Mouse (Mus musculus): ENCODE measurements around the gene Mkrn1. TPM values are rescaled to one million over a fixed set of nuclear protein-coding genes. Genes with fewer than 3 reads are reported as not detected.
"Not testable (repeated sequence)": the region's sequence is repeated elsewhere in the genome, so short reads cannot be mapped to it uniquely, and the experiment has no call there.

The Mkrn1 gene
- polyA plus RNA-seq, 1 experiment from 2014 or later: 191 TPM

DNA sequence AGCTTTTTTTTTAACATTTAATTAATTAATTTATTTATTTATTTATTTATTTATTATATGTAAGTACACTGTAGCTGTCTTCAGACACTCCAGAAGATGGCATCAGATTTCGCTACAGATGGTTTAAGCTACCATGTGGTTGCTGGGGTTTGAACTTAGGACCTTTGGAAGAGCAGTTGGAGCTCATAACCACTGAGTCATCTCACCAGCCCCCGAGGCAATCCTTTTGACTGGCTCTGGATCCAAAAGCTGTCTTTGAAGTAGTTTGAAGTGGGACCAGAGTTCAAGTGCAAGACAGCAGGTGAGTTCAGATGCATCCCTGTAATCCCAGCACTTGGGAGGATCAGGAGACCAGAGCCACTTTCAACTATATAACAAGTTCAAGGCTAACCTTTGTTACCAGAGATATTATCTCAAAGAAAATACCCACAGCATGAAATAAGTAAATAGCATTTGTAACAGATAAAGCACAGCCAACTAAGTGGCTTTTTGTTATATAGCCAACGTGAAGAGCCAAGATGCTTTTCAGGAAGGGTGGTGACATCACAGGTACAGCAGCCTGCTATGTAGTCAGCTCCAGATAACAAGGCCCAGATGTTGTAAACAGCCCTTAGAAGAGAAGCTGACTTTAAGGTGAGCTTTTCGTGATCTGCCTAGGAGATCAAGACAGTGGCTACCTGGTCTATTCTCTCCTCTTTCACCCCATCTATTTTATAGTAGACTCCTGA lies 7.2 kb upstream of the Mkrn1 start:
- WGBS: 81% methylated on average over 4 of the region's 4 CpGs

GRCm38 (mm10) chr6:39426725-39427124 lies 6.5 kb upstream of the Mkrn1 start:
- no peak for ATAC-seq (ENCODE audit: low FRiP score)
- WGBS: 82% methylated on average over 4 of the region's 4 CpGs

More for the DNA sequence above, 7.2 kb upstream of the Mkrn1 start:
- Histone ChIP-seq H3K4me3 (no peak overlapping the region), H3K4me2 (replicated peaks) (no peak overlapping the region), H3K27ac (no peak overlapping the region), H3K36me3 (no peaks in the 10 kb centered on the region), H3K9ac (no peak overlapping the region), H3K4me1 (no peaks in the 10 kb centered on the region), H3K27me3 (no peaks in the 10 kb centered on the region), H3K9me3 (replicated peaks) (no peaks in the 10 kb centered on the region)
- no peak for ATAC-seq (ENCODE audit: low FRiP score)

GRCm38 (mm10) chr6:39425181-39425580 lies 4.9 kb upstream of the Mkrn1 start:
- WGBS: 86% methylated on average over 2 of the region's 2 CpGs
- no peak overlapping the region for H3K27ac ChIP-seq
- no peaks in the 10 kb centered on the region for H3K36me3 ChIP-seq
- no peak overlapping the region for H3K9ac ChIP-seq
- H3K4me2 ChIP-seq (replicated peaks): no peak overlapping the region
- no peaks in the 10 kb centered on the region for H3K9me3 ChIP-seq (replicated peaks)
- H3K27me3 ChIP-seq: no peaks in the 10 kb centered on the region
- no peak for ATAC-seq (ENCODE audit: low FRiP score)
- no peak overlapping the region for H3K4me3 ChIP-seq
- 0 out of 2 replicates have a peak, but pooled peaks cover 4% of the 10 kb centered on the region for H3K4me1 ChIP-seq

More at GRCm38 (mm10) chr6:39426725-39427124, 6.5 kb upstream of the Mkrn1 start:
- Histone ChIP-seq H3K4me2 (replicated peaks) (no peak overlapping the region), H3K27me3 (no peaks in the 10 kb centered on the region), H3K27ac (no peak overlapping the region), H3K36me3 (no peaks in the 10 kb centered on the region), H3K9ac (no peak overlapping the region), H3K9me3 (replicated peaks) (no peaks in the 10 kb centered on the region), H3K4me1 (no peaks in the 10 kb centered on the region), H3K4me3 (no peak overlapping the region)

DNA sequence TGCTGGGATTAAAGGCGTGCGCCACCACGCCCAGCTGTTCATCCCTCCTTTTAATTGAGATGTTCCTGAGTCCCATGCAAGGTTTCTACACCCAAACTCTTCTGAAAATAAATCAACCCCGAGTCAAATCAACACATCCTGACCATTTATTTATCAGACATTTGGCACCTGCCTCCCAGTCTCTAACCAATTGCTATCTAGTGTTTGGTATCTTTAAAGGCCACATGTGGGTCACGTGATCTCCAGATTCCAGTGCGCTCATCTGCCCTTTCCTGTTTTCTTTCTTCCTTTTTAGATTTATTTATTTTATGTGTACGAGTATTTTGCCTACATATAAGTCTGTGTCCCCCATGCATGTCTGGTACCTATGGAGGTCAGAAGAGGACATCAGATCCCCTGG lies 3.4 kb upstream of the Mkrn1 start:
- Histone ChIP-seq H3K4me1 (0 out of 2 replicates have a peak, but pooled peaks cover 4% of the 10 kb centered on the region), H3K27ac (no peak overlapping the region), H3K4me2 (replicated peaks) (no peak overlapping the region), H3K9ac (no peak overlapping the region), H3K9me3 (replicated peaks) (no peaks in the 10 kb centered on the region), H3K4me3 (no peak overlapping the region), H3K36me3 (no peaks in the 10 kb centered on the region), H3K27me3 (no peaks in the 10 kb centered on the region)
- no peak for ATAC-seq (ENCODE audit: low FRiP score)
- whole genome bisulfite sequencing: 89% methylated on average over 7 of the region's 7 CpGs

GRCm38 (mm10) chr6:39423130-39423551 lies 2.9 kb upstream of the Mkrn1 start:
- H3K27me3 ChIP-seq: no peaks in the 10 kb centered on the region
- H3K9me3 ChIP-seq (replicated peaks): no peaks in the 10 kb centered on the region
- WGBS: 67% methylated on average over 6 of the region's 6 CpGs
- H3K9ac ChIP-seq: no peak overlapping the region
- no peak for ATAC-seq (ENCODE audit: low FRiP score)
- H3K4me1 ChIP-seq: peaks cover 7% of the 10 kb centered on the region
- H3K27ac ChIP-seq: no peak overlapping the region
- H3K4me2 ChIP-seq (replicated peaks): no peak overlapping the region
- H3K4me3 ChIP-seq: no peak overlapping the region
- H3K36me3 ChIP-seq: no peaks in the 10 kb centered on the region

DNA sequence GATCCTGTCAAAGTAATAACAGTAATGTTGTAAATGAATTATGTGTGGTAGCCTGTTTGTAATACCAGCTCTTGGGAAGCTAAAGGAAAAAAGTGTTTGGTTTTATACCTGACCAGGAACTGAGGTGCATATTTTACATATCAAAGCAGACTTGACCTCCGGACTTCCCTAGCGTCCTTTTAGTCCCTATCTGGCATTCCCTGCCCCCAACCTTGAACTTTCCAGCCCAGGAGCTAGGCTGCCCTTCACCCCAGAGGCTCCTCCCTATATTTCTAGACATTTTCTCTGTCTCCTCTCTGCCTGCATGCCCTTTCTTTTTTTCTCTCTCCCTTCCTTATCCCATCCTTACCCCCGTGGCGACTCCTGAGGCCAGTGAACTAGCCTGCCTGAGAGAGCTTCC lies 605 bp upstream of the Mkrn1 start:
- H3K9ac ChIP-seq: no peak overlapping the region
- no peak for ATAC-seq (ENCODE audit: low FRiP score)
- H3K4me3 ChIP-seq: peak overlapping the region; percentile 98; the same call in 1 of the 2 replicates
- peak overlapping the region; percentile 95 for H3K27ac ChIP-seq
- H3K27me3 ChIP-seq: no peaks in the 10 kb centered on the region
- peak overlapping the region; percentile 55 for H3K4me2 ChIP-seq (replicated peaks)
- no peaks in the 10 kb centered on the region for H3K9me3 ChIP-seq (replicated peaks)
- H3K4me1 ChIP-seq: peaks cover 13% of the 10 kb centered on the region
- WGBS: 39% methylated on average over 4 of the region's 4 CpGs
- H3K36me3 ChIP-seq: 0 out of 2 replicates have a peak, but pooled peaks cover 3% of the 10 kb centered on the region

- Histone ChIP-seq H3K9ac (peak overlapping the region; percentile 93), H3K27ac (peak overlapping the region; percentile 95), H3K4me2 (replicated peaks) (peak overlapping the region; percentile 55), H3K27me3 (no peaks in the 10 kb centered on the region), H3K4me3 (peak overlapping the region; percentile 98), H3K36me3 (0 out of 2 replicates have a peak, but pooled peaks cover 3% of the 10 kb centered on the region), H3K9me3 (replicated peaks) (no peaks in the 10 kb centered on the region), H3K4me1 (peaks cover 14% of the 10 kb centered on the region)
- ATAC-seq (ENCODE audit: low FRiP score): peak; percentile 68; the same call in 1 of the 2 replicates
- under 1% methylated on average over 43 of the region's 43 CpGs for WGBS
Observed at GRCm38 (mm10) chr6:39419386-39419850, 844 bp downstream of the Mkrn1 start.

- H3K9me3 ChIP-seq (replicated peaks); H3K36me3 ChIP-seq; H3K27ac ChIP-seq; H3K4me2 ChIP-seq (replicated peaks); H3K27me3 ChIP-seq; H3K4me3 ChIP-seq; H3K9ac ChIP-seq; ATAC-seq (ENCODE audit: low FRiP score): not testable (repeated sequence)
- peaks cover 18% of the 10 kb centered on the region for H3K4me1 ChIP-seq
Observed at GRCm38 (mm10) chr6:39416654-39417053, 3.6 kb downstream of the Mkrn1 start.

DNA sequence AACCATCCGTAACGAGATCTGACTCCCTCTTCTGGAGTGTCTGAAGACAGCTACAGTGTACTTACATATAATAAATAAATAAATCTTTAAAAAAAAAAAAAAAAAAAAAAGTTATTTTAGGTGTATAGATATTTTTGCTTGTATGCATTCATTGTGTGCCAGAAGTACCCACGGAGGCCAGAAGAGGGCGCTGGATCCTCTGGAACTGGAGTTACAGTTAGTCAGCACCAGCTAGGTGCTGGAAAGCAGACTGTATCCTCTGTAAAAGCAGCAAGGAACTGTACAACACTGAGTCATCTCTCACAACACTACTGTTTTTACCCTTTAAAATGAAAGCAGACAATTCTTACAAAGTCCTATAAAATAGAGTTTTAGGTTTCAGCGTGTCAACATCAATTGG lies 4.5 kb downstream of the Mkrn1 start:
- Histone ChIP-seq H3K9me3 (replicated peaks) (no peaks in the 10 kb centered on the region), H3K27me3 (no peaks in the 10 kb centered on the region), H3K4me1 (peaks cover 18% of the 10 kb centered on the region), H3K9ac (no peak overlapping the region), H3K4me2 (replicated peaks) (no peak overlapping the region), H3K27ac (no peak overlapping the region), H3K36me3 (0 out of 2 replicates have a peak, but pooled peaks cover 3% of the 10 kb centered on the region), H3K4me3 (no peak overlapping the region)
- no peak for ATAC-seq (ENCODE audit: low FRiP score)
- WGBS: 54% methylated on average over 3 of the region's 5 CpGs

GRCm38 (mm10) chr6:39414106-39414505 lies 6.2 kb downstream of the Mkrn1 start:
- Histone ChIP-seq H3K4me3 (no peak overlapping the region), H3K4me2 (replicated peaks) (no peak overlapping the region), H3K4me1 (peaks cover 15% of the 10 kb centered on the region), H3K36me3 (peaks cover 9% of the 10 kb centered on the region), H3K9ac (no peak overlapping the region), H3K27me3 (no peaks in the 10 kb centered on the region), H3K27ac (no peak overlapping the region), H3K9me3 (replicated peaks) (no peaks in the 10 kb centered on the region)
- no peak for ATAC-seq (ENCODE audit: low FRiP score)
- WGBS: 85% methylated on average over 1 of the region's 1 CpGs

GRCm38 (mm10) chr6:39406480-39406879 lies 13.8 kb downstream of the Mkrn1 start:
- Histone ChIP-seq H3K4me1 (no peaks in the 10 kb centered on the region), H3K4me3 (no peak overlapping the region), H3K27me3 (no peaks in the 10 kb centered on the region), H3K36me3 (peaks cover 63% of the 10 kb centered on the region), H3K9ac (no peak overlapping the region), H3K27ac (no peak overlapping the region), H3K4me2 (replicated peaks) (no peak overlapping the region), H3K9me3 (replicated peaks) (no peaks in the 10 kb centered on the region)
- 96% methylated on average over 5 of the region's 5 CpGs for WGBS
- ATAC-seq (ENCODE audit: low FRiP score): no peak

DNA sequence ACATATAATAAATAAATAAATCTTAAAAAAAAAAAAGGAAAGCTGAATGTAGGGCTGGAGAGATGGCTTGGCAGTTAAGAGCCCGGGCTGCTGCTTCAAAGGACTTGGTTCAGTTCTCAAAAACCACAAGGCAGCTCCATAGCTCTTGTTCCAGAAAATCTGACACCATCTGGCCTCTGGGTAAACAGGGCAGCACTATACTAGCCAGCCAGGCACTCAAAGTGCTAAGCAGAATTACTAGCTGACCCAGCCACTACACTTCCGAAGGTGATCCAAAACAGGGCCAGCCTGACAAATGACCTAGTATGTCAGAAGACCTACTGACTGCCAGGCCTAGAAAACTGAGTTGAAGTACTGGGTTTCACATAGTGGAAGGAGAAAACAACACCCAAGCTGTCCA lies 17.1 kb downstream of the Mkrn1 start:
- Histone ChIP-seq H3K4me3 (no peak overlapping the region), H3K4me2 (replicated peaks) (no peak overlapping the region), H3K36me3 (peaks cover 80% of the 10 kb centered on the region), H3K4me1 (no peaks in the 10 kb centered on the region), H3K9me3 (replicated peaks) (no peaks in the 10 kb centered on the region), H3K9ac (no peak overlapping the region), H3K27me3 (no peaks in the 10 kb centered on the region), H3K27ac (no peak overlapping the region)
- ATAC-seq (ENCODE audit: low FRiP score): no peak
- WGBS: 92% methylated on average over 2 of the region's 2 CpGs

DNA sequence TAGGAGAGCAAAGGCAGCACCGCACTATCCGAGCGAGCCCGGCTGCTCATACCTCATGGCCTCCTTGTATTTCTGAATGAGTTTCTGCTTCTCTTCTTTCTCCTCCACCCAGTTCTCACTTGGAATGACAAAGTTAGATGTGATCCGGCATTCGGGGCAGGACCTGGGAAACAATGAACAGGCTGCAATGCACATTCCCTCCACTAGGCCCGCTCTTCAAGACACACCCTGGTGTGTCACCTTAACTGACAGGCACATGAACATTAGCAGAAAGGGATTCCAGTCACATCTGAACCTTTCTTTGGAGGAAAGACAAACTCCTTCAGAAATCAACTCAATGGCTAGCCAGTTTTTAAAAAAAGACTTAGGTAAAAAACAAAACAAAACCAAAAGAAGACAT lies 19.9 kb downstream of the Mkrn1 start:
- no peak overlapping the region for H3K27ac ChIP-seq
- H3K4me2 ChIP-seq (replicated peaks): no peak overlapping the region
- no peaks in the 10 kb centered on the region for H3K27me3 ChIP-seq
- 71% methylated on average over 7 of the region's 7 CpGs for WGBS
- no peak overlapping the region for H3K4me3 ChIP-seq
- H3K9me3 ChIP-seq (replicated peaks): no peaks in the 10 kb centered on the region
- ATAC-seq (ENCODE audit: low FRiP score): no peak
- H3K9ac ChIP-seq: no peak overlapping the region
- peaks cover 73% of the 10 kb centered on the region for H3K36me3 ChIP-seq
- H3K4me1 ChIP-seq: no peaks in the 10 kb centered on the region
